Mouse (Mus musculus) adipose tissue, adult 10 weeks (tissue): Measurements from ENCODE around the gene Auh. TPM values are rescaled to one million over a fixed set of nuclear protein-coding genes. Genes with fewer than 3 reads are reported as not detected.

Experiments
- polyA plus RNA-seq: library from polyadenylated mRNA; stranded (reverse); fragments of 350-450 nt; fragmentation: Illumina TruSeq; extraction: RNeasy Lipid Tissue Mini Kit (QIAGEN cat#74804); gene quantifications from one replicate; pipeline ENCODE4 v1.2.3, GENCODE M21; 2014; ENCODE audit warnings: low read depth, low replicate concordance

Auh gene
- 53.2 TPM for polyA plus RNA-seq

DNA sequence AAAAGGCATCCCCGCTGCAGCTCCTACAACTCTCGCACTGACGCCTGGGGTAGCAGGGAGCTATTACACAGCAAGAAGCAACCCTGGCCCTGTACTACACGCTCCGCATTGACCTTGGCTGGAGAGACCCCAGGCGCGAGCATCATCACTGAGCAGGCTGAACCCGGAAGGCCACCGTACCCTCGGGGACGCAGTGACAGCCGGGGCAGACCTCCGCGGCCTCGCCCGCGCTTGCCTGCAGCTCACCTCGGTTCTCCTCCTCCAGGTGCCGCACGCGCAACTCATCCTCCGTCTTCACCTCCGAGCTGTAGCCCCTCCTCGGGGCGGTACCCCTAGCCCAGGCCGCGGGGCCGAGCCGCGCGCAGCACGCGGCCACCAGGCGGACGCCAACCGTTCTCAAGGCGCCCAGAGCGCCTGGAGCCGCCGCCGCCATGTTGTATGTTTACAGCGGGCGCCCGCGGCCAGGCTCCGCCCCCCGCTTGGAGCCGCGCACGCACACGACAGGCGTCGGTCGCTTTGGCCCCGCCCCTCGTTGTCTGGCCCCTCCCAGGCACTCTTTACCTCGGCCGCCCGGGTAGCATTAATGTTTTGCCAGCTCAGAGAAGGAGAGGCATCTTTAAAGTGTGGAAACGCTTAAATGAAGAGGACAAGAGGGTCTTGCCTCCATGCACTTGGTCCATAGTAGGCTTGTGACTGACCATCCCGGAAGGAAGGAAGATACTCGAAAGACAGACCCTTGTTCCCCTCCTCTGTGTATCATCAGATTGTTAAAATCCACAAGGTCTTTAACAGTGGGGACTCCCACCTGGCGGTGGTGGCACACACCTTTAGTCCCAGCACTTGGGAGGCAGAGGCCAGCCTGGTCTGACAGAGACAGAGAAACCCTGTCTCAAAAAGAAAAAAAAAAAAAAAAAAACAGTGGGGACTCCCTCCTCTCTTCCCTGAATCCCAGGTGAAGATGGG is at the start of gene Auh:
Gene Auh (minus strand): TSS at position 473 of the 963 bp plus-strand sequence.

Other genes with a start within 250 kb of the Auh start
- gene Nfil3, start 51.4 kb upstream of the Auh start, polyA plus RNA-seq, result 9.9 TPM